Mouse (Mus musculus) WW6 (cell line): ENCODE data around the gene Set.
"Not testable (repeated sequence)": the region's sequence is repeated elsewhere in the genome, so short reads cannot be mapped to it uniquely, and the experiment has no call there.

Source experiments
- DNase-seq: peaks from one replicate; pipeline ENCODE4 v3.0.0-alpha.2; 2013; ENCODE audit warnings: low read depth, low spot score

Gene Set

DNA sequence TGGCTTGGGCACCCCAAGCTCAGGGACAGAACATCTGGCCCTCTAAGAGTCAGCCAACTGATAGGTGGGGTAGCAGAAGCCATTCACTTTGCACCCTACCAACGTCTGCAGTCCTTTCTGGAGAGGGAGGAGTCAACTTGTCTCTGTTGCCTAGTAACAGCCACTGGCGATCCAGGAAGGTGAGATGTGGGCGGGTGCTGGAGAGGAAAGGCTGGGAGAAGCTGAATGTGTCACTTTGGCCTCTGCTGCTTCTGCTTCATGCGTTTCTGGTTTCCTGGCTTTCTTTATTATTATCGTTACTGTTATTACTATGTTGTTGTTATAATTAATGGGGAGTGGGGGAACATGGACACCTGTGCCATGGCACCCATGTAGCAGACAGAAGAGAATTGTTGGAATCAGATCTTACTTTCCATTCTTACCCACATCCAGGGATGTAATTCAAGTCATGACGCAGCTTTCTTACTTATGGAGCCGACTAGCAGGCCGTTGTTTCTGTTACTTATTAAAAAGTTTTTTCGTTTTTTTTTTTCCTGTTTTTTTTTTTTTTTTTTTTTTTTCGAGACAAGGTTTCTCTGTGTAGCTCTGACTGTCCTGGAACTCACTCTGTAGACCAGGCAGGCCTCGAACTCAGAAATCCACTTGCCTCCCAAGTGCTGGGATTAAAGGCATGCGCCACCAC lies at the start of gene Set:
Gene Set (plus strand): TSS at position 156 of the 682 bp plus-strand sequence.
- DNase-seq, result peak; percentile 65

DNA sequence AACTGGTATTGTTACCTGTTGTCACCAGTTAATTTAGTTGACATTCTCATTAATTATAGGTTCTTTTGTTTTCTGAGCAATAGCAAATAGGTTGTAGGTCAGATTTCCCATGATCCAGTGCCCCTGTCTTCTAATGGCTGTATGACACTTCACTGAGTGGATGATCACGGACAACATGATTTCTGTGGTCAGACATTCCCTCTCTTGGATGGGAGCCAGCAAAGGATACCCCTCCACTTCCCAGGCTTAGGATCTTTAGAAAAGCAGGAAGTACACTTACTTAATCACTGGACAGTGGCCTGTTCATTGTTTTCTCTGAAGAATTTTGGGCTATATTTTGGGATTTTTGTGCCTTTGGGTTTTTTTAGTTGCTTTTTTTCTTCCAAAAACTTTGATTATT lies 48.1 kb upstream of the Set start:
- no peak for DNase-seq

DNA sequence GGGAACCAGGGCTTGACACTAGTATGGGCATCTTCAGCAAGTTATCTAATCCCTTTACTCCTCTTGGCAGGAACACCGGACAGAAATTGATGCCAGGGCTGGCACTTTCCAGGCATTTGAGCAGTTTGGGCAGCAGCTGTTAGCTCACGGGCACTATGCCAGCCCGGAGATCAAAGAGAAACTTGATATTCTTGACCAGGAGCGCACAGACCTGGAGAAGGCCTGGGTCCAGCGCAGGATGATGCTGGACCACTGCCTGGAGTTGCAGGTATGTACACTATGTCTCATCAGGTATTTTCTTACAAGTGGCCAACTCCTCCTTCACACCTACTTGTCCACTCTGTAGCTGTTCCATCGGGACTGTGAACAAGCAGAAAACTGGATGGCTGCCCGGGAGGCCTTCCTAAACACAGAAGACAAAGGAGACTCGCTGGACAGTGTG lies 46.3 kb upstream of the Set start:
- no peak for DNase-seq

DNA sequence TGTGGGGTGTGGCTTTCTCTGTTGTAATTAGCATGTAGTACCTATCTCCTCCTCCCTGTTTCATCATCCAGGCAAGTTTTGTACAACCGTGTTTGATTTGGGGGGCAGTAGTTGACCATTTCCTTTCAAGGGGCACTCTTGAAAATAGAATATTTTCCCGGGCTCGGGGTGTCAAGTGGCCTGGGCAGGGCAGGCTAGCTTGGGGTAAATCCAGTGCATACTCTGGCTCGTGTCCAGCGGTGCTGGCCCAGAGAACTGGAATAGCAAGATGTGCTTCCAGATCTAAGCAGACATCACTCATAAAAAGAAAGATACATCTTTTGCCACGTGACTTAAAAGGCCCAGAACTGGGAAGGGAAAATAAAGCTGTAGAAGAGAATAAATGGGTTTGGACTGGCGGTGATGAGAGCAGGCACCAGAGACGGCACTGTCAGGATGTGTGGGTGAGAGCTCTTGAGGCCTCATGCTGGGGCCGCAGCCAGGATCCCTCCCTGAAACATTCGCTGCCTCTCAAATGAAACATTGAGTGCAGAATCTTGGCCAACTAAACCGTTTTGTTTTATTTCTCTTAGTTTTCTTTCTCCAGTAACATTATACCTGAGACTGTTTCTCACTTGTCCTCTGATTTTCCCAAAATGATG lies 42.7 kb upstream of the Set start:
- no peak for DNase-seq

DNA sequence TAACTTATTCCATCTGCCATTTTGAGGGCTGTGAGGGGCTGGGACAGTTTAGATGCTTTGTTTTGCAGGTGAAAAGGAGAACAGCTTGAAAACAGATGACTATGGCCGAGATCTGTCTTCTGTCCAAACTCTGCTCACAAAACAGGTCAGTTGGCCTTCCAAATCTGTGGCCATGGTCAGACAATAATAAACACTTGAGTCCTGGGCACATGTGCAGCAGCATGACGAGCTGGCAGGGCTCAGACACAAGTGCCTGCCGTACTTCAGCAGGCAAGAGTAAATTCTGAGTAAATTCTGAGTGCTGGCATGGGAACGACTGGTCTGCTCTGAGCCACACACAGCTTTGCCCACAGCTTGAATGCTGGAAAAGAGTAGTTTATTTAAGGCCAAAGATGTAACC lies 31.7 kb upstream of the Set start:
- no peak for DNase-seq

DNA sequence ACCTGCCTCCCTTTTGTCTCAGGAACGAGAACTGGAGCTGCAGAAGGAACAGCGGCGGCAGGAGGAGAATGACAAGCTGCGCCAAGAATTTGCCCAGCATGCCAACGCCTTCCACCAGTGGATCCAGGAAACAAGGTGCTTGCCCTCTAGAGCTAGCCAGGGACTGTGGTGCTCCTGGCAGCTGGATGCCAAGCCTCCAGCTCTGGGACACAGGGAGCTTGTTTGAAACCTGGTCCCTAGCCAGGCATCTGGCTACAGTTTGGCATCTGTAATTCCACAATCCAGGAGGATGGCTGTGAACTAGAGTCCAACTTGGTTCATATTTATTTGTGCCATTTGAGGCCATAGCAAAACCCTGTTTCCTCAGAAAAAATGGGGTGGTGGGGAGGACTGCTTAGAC lies 30.2 kb upstream of the Set start:
- DNase-seq, result no peak

DNA sequence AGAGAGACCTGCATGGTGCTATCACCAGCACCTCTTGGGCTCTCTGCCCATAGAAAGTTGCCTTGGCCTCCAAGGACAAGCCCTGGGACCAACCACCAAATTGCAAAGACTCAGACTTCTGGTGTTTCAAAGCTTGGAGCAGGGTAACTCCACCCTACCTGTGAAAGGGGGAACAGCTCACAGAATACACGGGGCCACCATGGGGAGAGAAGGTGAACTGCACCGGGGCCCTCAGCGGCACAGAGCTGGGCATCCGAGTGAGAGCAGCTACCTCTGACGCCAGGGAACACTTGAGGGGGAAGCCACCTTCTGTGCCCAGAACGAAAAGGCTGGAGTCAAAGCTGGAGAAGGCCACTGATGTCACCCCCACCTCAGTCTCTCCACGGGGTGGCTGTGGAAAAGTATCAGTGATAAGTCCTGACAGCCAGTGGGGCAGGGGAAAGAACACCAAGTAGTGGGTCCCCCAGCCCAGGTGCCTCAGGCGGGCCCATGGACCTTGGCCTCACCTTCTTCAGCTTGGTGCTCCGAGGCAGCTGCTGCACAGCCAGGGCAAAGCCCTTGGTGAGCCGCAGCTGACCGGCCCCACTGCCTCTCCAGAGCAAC lies 24.8 kb upstream of the Set start:
- no peak for DNase-seq

DNA sequence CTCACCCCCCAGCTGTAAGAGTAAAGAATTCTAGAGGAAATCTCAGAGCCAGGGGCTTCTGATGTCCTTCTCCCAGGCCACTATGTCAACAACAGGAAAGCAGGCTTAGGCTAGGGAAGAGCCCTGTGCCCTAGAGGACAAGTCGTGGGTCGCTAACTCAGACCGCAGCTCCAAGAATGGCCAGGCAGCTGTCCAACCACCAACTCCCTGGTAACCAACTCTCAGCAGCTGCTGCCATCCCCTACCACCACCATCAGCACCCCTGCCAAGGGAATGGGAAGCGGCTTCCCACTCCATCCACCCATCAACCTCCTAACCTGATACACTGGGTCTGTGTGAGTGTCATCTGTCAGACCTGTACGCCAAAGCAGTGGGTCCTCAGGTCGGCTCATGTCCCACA lies 24.2 kb upstream of the Set start:
- DNase-seq, result no peak

DNA sequence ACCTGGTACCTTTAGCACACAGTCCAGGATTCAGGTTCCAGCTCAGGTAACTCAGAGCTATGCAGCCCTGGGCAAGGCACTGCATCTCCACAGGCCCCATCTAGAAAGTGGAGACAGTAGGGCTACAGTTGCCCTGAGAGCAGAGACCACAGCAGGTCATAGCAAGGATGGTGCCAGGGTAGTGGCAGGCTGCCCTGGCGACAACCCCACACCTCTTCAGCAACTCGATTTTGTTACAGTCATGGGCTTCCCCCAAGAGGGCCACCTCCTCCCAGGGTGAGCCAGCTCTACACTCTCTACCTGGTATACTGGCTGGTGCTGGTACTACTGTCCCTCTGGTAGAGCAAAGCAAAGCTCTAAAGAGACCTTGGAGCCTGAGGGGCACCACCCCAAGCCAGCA lies 19.4 kb upstream of the Set start:
- no peak for DNase-seq

DNA sequence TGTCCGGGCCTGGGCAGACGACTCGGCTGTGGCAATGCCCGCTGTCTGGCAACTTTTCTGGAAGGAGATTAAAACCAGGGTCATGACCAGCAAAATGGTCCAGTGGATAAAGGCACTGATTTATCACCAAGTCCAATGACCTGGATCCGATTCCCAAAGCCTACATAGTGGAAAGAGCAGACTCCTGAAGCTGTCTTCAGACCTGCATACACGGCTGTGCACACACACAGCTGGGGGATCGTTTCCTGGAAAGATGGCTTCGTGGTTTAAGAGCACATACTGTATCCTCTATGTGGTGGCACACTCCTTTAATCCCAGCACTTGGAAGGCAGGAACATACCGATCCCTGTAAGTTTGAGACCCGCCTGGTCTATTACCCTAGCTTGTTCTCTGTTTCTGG lies 18.8 kb upstream of the Set start:
- DNase-seq, result no peak

DNA sequence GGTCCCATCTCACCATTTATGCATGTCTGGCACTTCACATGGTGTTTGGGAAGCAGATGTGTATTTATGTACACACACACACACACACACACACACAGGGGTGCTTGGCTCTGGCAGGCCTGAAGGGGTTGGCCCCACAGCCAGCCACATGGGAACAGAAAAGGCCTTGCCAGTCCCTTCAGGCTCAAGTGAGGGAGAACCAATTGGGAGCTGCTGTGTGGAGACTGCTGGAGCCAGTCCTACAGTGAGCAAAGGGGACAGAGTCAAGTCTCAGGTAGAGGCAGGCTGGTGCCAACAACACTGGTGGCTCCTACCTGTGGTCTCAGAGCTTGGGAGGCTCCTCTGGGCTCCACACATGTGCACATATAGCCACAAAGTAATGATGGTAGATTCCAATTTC lies 17.5 kb upstream of the Set start:
- no peak for DNase-seq

DNA sequence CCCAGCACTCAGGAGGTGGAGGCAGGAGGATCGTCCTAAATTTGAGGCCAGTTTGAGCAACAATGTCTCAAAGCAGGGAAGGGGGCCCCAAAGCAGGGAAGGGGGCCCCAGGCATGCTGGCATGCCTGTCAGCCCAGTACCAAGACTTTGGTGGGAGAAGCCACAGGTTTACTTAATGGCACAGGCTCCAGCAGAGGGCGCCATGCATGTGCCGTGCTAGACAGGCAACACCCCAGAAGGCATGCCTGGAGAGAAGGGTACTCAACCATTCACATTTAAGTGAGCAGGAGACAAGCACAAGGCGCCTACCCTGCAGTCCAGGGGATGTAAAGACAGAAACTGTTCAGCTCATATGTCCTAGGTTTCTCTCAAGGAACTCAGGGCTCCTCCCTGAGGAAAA lies 14.7 kb upstream of the Set start:
- peak; percentile 85 for DNase-seq

DNA sequence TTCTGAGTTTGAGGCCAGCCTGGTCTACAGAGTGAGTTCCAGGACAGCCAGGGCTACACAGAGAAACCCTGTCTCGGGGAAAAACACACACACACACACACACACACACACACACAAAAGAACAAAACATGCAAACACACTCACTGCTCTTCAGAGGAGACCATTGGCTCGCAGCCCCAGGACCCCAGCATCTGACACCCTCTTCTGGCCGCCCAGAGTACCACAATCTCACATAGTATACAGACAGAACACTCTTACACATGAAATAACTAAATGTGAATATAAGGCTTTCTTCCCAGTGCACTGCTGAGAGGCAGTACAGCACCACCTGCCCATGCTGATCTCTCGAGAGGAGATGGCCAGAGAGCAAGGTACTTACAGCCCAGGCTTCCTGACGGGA lies 12.6 kb upstream of the Set start:
- no peak for DNase-seq

DNA sequence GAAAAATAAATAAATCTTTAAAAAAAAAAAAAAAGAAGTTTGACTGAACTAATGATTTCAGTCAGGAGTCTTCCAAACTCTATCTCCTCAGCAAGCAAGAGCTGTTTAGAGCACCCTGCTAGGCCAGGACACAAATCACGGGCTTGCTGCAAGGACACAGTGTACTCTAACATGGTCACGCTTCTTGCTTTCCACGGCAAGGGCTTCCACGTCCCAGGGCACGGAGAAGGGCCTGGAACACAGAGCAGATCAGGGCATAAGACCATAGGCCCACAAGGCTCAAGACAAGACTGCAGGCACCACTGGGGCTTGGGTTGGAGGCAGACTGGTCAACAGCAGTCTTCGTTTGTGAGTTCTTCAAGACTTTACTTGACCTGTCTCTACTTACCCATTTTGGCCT lies 10.1 kb upstream of the Set start:
- no peak for DNase-seq

DNA sequence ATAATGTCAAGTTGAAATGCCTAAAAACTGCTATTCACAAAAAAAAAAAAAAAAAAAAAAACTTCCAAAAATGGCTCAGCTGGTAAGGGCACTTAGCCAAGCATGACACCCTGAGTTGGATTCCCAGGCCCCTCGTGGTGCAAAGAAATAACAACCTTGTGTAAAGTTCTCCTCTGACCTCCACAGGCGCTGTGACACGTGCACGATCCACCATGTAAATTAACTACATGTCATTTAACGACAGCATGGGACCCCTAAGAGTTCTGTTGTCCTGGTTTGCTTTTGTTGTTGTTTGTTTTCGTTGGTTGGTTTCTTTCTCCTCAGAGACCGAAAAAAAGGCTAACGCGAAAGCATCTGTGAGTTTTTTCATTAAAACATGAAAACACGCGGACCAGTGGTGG lies 9.1 kb upstream of the Set start:
- DNase-seq, result no peak

DNA sequence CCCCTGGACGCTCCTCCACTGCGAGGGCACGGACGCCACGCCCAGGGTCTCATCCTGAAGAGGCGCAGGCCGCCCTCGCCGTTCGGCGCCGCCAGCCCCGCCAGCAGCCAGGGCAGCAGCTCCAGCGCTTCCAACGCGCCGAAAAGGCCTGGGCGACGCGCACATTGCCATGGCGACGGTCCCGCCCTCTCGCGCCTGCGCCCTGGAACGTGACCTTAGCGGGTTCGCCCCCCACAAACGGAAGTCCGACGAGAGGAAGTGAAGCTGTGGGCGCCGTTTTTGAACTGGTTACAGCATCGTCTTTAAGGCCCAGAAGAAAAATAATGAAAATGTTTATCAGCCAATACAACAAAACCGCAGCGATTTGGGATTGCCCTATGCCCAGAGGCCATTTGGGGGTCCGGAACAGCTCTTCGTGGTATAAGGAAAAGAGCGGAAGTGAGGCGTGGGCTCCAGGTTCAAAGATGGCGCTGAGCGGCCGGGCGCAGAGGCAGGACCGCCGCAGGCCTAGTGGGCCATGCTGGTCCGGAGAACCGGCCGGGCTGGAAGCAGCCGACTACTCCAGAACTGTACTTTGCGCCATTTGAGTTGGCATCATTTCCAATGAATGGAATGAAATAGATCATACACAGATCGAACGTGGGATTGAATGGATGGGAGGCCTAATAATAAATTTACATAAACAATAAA lies 8.3 kb upstream of the Set start, which contains the start of gene Wdr34:
Gene Wdr34 (minus strand): TSS at position 183 of the 690 bp plus-strand sequence.
- DNase-seq, result peak; percentile 87

DNA sequence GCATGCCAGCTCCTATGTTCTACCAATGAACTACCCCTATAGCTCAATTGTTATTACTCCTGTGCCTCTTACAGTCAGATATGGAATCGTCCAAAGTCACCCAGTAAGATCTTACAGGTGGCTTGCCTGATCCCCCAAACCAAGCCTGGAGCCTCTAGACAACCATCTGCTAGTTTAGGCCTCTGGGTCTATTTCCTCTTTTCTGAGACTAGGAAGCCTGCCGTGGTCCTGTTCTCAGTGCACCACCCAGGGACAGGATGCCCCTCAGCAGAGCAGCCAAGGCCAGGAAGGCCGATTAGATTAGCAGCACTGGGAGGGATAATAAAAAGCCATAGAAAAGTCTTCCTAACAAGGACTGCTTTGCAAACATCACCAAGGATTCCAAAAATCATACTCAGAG lies 7.3 kb upstream of the Set start:
- no peak for DNase-seq

DNA sequence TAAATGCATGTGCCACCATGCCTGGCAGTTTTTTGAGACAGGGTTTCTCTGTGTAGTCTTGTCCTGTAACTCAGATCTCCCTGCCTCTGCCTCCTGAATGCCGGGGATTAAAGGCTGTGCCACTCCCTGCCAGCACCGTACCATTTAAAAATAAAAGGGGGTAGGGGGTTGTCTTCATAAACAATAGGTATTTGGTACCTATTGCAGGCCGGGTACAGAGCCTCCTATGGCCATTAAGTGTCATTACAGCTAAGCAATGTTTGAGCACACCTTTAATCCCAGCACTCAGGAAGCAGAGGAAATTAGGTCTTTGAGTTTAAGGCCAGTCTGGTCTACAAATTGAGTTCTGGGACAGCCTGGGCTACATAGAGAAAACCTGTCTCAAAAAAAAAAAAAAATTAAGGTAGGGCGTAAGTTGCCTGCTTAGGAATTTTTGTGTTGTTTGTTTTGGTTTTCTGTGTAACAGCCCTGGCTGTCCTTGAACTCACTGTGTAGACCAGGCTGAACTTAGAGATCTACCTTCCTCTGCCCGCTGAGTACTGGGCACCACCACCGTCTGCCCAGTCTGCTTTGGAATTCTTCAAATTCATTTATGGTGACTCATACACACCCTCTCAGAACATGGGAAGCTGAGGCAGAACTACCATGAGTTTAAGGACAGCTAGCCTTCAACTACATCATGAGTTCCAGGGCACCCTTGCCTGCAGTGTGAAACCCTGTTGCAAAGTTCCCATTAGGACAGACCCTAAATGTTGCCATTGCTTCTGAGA lies 5.0 kb upstream of the Set start:
- no peak for DNase-seq

DNA sequence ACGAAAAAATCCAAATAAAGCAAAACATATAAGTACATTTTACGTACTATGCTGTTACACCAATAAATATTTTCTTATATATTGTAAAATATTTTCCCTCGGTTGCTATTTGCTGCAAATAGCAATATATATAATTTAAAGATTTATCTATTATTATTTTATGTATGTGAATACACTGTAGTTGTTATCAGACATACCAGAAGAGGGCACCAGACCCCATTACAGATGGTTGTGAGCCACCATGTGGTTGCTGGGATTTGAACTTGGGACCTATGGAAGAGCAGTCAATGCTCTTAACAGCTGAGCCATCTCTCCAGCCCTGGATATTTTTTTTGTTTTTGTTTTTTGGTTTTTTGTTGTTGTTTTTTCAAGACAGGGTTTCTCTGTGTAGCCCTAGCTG lies 1.9 kb upstream of the Set start:
- not testable (repeated sequence) for DNase-seq

DNA sequence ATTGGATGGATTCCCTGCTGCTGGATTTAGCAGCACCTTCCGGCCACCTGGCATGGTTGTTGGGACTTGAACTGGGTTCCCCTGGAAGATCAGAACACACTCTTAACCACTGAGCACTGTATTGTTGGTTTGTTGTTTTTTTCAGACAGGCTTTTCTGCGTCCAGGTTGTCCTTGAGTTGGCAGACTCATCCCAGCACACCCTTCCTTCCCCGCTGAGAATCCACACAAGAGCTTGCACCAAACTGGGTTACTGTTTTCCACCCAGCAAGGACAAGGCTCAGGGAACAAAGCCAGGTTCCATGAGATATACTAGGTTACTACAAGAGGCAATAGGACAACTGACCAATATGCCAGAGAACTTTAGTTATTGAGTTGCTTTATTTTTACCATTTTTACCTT lies 442 bp upstream of the Set start:
- DNase-seq, result no peak

DNA sequence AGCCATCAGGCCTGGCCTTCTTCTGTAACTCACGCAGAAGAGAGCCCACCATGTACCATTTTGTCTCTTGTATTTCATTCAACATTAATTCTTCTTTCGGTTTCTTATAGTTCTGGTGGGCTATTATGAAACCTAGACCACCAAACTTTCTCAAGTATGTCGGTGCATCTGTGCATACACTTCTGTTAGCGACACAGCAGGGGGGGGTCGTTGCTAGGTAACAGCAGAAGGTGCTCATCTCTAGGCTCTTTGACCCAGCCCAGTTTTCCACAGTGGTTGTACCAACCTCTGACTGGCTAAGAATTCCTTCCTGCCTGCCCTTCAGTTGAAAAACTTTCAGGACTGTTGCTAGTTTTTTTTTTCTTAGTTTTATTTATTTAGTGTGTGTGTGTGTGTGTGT lies 1.2 kb downstream of the Set start:
- DNase-seq, result no peak
